Mouse (Mus musculus) urinary bladder, postnatal 4 days (tissue): ENCODE measurements around the gene Senp6.
"Not testable (repeated sequence)": the region's sequence is repeated elsewhere in the genome, so short reads cannot be mapped to it uniquely, and the experiment has no call there.

Experiments used
- DNase-seq, 2 experiments: peaks; one replicate each; pipeline ENCODE4 v3.0.0; 2021 to 2022; ENCODE audit warnings: low spot score in 2 of 2

Gene Senp6

DNA sequence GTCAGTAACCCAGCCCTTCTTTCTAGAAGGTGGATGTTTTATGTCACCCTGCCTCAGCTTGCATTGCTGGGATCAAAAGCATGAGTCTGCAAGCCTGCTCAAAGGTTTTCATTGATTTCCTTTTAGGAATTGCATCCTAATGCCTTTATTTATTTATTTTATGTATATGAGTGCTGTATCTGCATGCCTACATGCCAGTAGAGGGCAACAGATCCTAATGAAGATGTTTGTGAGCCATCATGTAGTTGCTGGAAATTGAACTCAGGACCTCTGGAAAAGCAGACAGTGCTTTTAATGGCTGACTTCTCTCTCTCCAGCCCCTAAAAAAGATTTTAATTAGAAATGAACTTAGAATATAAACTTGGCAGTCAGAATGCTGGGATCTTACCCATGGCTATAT is 8.2 kb downstream of the Senp6 start:
- DNase-seq = no peak

DNA sequence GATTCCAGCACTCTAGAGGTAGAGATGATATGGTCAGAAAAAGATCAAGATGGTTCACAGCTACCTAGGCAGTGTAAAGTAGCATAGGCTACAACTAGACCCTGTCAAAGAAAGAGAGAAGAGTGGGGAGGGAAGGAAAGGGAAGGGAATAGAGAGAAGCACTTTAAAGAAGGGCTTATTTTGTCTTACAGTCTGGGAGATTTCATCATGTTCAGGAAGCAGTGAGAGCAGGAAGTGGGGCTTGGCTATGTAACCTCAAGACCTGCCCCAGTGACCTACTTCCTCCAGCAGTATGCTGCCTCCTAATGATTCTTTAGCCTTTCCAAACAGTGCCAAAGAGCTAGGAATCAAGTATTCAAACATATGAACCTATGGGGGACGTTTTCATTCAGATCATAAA is 14.2 kb downstream of the Senp6 start:
- DNase-seq = no peak

DNA sequence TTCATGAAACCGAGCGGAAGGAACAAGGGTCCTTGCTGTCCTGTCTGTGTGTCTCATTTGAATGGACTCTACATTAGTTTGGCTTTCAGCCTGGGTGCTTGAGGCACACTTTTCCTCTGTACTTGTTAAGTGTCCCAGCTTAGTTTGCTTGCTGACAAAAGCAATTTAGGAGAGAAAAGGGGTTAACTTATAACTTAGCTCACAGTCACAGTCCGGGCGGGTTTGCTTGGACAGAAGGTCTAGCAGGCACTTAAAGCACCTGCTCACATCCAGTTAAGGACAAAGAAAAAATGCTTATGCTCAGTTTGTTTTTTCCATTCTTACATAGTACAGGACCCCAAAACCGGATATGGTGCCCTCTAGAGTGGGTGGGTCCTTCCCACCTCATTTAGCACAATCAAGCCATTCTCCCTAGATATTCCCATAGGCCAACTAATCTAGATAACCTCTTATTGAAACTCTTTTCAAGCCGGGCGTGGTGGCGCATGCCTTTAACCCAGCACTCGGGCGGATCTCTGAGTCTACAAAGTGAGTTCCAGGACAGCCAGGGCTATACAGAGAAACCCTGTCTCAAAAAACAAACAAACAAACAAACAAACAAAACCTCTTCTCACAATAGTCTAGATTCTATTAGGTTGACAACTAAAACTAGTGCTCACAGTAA is 17.9 kb downstream of the Senp6 start:
- DNase-seq = no peak

DNA sequence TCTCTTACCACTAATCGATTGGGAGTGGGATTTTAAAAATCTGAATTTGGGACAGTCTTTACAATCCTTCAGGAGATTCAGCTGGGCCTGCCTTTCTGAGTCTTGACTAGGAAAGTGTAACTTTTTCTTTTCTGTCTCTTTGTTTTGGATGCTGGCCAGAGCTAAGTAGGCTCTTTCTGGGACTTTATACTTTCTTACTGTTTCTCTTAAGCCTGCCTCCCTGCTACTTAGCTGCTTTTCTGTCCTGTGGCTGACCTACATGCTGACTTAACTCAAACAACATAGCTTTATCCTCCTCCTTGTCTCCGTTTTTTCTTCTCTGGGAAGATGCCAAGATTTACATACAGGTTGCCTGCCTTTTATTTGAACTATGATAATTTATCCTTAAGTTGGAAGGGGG is 19.0 kb downstream of the Senp6 start:
- DNase-seq = no peak

DNA sequence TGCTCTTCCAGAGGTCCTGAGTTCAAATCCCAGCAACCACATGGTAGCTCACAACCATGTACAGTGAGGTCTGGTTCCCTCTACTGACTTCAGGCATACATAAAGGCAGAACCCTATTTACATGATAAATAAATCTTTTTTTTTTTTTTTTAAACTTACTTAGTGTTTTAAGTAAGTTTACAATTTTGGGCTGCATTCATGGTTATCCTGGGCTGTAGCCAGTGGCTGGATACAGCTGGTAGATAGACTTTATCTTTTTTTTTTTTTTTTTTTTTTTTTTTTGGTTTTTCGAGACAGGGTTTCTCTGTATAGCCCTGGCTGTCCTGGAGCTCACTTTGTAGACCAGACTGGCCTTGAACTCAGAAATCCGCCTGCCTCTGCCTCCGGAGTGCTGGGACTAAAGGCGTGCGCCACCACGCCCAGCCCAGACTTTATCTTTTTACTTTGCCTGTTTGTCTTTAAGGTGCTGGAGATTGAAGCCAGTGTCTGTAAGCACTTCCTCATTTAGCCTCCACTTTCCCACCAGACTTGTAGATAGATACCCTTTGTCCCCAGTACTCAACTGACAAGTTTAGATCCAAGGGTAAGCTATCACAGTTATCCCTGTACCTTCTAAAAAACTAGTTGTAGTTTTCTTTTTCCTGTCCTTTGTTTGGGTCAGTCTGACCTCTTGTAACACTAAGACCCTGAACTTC is 19.7 kb downstream of the Senp6 start:
- not testable (repeated sequence) for DNase-seq

DNA sequence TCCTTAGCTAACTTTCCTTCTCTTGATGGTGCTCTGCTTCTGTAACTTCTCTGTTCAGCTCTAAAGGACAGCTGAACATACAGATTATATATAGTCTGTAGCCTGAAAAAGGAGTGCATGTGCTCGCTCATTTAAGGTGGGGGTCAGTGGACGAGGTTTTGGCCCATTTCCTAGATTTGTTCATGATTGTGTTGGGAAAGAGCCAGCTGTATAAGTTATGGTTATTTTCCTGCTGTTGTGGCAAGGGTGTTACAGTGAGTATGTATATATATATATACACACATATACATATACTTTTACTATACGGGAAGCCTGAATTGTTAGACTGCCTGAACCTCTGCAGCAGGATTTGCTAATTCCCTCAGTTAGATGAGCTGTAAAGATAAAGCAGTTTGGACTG is 22.7 kb downstream of the Senp6 start:
- DNase-seq = no peak

DNA sequence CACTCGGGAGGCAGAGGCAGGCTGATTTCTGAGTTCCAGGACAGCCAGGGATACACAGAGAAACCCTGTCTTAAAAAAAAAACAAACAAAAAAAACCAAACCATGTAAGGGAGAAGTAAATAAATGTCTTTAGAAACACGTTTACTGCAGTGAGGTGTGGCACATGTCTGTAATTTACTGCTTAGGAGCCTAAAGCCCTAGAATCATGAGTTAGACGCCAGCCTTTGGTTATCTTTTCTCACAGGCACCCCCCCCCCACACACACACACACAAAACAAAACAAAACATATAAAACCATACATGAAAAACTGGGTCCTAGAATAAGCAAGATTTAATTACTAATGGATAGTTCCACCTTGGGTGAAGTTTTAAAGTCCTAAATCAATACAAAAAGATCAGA is 29.6 kb downstream of the Senp6 start:
- no peak for DNase-seq

DNA sequence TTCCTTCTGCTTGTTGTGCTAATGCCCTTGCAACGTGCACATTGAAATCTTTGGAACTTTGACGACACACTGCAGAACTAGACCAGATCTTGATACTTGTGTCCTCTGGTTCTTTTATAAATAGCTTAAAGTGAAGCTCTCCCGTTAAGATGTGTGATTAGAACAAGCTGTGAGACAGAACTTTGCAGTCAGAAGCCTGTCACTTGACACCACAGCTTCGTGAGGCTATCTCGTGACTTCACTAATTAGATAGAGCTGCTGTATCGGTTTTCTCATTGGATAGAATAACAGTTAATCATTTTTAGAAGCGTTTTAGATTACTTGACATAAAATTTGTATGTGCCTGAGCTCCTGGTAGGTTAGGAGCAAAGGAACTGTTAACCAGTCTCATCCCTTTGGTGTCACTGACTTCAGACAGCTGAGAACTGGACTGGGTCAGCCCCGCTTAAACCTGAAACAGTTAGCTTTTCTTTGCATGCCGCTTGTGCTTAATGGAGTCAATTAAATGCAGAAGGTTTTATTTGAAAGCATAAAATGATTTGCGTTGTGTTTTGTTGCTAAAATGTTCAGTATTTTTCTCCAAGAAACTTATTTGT is 79.4 kb downstream of the Senp6 start:
- DNase-seq = no peak

DNA sequence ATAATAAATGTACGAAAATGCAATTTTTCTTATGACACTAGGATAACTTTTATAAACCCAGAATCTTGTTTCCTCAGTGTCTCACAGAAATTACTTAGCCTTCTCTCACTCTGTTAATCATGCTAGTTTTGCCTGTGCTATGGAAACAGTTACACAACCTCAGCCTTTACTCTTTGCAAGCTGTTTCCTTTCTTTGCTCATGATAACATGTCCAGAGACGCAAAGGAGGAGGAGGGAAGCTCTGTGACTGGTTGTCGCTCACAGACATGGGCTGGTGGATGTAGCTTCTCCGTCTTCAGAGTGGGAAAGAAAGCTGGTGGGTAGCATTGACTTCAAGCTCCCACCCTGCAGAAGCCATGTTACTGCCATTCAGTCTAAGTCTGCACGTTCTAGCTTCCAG is 82.9 kb downstream of the Senp6 start:
- DNase-seq = no peak

DNA sequence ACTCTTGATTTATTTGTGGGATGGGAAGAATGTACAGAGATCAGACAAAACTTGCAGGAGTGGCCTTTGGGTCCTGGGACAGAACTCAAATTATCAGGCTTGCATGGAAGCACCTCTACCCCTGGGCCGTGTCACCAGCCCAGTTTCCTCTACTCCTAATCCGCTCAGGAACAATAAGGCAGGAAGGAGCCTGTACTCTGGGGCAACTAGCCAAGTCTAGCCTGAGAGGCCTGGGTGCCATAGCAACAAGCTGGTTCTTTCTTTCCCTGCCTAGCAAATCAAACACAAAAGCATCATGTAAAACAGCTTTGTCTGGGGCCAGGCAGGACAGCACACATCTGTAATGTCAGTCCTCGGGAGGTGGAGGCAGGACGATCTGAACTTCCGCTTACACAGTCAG is 88.6 kb downstream of the Senp6 start:
- DNase-seq = no peak

DNA sequence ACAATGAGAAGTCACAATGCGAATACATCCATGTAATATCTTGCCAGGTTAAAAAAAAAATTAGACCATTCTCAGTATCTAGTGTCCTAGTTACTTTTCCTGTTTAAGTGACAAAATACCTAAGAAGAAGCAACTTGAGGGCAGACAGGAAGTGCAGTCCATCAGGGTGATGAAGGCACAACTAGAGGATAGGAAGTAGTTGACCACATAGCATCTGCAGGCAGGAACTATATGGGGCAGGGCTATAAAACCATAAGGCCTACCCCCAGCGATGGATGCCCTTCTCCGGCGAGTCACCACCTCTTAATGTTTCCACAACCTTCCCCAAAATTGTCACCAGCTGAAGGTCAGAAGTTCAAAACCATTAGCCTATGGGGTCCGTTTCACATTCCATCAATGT is 90.1 kb downstream of the Senp6 start:
- no peak for DNase-seq

DNA sequence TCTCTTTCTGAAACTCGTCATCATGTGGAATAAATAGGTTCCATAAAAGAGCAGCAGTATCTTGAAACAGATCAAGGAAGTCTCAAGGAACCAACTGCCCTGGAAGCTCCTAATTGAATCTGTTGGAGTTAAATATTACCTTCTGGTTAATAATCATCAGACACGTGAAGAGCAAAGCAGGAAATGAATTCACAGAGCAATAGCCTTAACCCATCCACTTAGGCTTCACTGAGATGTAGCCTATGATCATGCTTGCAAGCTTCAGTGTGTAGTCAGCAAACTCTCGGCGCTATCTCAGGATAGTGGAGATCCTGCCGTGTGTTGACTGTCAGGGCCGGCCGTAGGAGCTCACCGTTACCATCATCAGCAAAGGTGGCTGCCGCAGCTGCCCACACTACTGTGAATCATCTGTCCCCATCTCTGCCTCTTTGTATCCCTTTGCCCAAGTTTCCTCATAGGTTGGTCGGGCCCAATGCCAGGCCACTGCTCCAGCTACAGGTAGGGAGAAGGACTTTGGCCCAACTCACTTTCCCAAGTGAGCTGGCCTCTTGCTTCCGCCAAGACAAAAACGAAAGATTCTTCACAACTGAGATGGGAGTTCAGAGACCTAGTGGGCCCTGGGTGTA is 91.2 kb downstream of the Senp6 start:
- DNase-seq = no peak

DNA sequence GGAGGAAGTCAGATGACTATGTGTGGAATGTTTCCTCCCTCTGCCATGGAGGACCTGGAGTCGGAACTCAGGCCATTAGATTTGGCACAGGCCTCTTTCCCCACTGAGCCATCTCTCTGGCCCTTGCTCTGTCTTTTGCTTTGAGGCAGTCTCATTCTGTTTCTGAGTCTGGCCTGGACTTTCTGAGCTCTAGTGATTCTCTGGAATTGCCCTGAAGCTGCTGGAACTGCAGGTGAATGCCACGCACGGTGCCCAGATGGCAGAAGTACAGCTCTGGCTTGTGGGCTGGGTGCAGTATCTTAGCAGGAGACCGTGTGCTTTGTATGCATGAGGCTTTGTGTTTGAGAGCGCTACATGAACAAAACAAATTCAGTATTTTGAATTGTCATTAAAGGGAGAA is 92.2 kb downstream of the Senp6 start:
- DNase-seq = no peak

DNA sequence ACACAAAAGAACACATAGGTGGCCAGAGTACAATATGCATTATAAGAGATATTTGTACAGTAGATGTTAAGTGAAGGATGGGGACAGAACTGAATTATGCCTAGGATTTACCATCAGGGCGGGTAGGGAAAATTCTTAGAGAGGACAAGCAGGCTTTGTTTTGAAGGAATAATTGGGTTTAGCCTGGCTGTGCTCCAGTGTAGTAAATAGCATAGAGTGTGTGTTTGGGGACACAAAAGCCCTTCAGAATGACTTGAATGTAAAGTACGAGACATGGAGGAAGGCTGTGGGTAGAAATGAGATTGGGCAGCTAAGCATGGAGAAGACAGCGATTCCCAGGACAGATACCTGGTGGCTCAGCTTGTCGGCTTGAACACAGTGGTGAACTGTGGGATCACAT is 94.7 kb downstream of the Senp6 start:
- DNase-seq = no peak

DNA sequence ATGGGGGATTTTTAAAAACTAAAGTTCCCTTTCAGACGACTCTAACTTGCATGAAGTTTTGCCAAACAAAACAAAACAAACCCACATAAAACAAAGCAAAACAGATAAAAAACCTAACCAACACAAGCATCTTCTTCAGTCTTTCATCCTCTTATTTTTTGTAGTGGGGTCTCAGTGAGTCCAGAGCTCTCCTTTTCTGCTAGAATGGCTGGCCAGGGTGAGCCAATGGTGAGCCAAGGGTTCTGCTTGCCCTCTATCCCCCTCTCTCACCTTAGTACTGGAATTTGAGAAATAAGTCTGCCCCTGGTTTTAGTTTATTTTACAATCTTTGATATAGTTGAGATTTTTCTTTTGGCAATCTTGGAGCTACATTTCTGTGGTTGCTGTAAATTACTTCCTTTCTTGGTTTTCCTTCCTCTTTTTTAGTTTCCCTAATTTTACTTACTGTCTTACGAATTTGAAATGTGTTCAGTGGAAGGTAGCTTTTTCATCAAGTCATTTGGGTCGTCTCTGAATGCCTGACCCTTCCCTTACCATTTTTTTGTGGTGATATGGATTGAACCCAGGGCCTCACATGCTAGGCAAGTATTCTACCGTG is 96.5 kb downstream of the Senp6 start:
- no peak for DNase-seq

DNA sequence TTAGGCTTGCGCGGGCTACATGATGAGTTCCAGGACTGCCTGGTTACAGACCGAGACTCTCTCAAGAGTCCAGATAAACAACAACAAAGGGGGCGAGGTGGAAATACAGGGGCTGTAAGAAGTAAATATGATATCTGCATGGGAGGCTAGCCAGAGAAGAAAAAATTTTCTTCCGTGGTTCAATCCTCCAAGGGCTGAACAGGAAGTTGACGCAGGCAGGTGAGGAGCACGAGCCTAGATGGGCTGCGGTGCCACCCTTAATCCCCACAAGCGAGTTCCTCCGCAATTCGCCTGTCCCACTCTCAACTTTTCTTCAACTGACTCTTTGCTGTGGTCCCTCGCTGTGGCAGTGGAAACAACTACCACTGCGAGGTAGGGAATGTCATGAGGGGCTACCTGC is 97.5 kb downstream of the Senp6 start:
- DNase-seq = no peak

DNA sequence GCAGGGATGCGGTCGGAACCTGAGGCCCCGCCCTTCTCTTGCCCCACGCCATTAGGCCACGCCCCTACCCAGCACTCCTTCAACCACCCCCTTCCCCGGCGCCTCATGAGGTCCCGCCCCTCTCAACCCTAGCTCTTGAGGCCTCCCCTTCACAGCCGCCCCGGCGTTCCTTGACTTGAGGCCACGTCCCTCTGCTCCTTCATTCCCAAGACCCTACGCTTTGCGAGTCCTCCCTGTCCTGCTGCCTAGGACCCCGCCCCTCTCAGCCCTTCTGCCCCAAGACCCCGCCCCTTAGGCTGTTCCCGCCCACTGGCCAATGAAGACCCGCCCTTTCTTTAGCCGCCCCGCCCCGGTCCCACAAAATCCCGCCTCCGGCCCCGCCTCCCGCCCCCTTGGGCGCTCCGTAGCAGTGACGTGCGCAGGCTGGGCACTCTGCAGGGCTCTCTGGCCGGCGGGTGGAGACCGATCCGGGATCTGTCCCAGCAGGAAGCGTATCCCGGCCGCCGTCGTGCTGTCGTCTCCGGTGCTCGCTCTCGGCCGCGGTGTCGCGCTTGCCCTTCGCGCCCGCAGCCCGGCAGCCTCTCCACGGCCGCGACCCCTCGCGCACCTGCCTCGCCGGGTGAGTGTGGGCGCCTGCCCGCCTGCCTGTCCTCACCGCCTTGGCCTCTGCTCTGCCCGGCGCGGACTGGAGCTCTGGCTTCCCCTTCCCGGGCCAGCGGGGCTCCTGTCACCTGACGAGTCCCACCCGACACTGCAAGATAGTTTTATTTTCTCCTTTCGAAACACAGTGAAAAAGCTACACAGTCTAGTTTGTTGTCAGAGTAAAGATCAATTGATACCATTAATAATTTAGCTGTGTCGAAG is 98.1 kb downstream of the Senp6 start, which contains the start of gene Myo6:
Myo6 (plus strand) TSS at position 421 of the 864 bp plus-strand sequence.
- peak; percentile 94 to 95 for DNase-seq

DNA sequence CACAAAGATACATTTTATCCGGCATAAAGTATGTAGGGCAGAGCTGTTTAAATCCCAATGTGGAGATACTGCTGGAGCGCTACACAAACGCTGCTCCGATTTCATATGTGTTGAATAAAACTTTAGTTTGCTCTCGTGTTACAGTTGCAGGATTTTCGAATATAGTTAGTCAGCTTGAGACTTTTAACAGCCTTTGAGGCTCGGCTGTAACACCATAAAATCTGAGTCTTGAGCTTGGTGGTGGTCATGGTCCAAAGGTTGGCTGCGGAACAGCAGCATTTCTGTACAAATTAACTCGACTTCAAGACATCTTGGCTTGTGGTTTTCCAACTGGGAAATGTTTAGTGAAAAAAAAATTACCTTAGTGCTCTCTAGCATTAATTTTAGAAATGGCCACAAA is 99.0 kb downstream of the Senp6 start:
- no peak for DNase-seq

DNA sequence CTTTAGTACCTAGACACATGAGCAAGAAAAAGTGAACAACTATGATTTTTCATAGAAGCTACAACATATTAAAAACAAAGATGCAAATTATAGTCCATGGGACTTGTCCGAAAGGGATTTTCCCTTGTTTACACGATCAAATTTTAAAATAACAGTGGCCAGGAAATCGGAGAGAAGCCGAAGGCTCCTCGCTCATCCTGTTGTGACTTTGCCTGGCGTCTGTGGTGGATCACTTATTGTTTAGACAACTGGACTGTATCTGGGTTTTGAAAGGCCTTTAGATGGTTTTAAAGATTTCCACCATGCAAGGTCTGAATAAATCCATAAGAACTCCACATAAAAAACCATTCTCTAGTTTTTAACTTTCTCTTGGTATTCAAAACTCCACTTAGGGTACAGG is 99.7 kb downstream of the Senp6 start:
- DNase-seq = no peak

DNA sequence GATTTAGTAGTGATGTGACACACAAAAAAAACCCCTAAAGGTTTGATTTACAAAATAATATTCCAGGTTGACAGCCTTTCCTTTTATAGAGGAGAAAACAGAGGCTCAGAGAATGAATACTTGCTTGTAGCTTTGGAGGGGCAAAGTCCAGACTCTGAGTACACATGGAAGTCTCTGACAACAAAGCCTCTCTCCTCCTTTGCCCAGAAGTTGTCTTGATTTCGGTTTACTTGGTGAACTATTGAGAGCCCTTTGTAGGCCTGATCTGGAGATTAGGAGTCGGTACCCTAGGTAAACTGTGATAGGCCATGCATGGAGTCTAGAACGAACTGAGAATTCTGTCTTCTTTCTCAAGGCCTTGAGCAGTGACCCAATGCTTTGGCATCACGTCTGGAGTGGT is 100.4 kb downstream of the Senp6 start:
- DNase-seq = no peak

DNA sequence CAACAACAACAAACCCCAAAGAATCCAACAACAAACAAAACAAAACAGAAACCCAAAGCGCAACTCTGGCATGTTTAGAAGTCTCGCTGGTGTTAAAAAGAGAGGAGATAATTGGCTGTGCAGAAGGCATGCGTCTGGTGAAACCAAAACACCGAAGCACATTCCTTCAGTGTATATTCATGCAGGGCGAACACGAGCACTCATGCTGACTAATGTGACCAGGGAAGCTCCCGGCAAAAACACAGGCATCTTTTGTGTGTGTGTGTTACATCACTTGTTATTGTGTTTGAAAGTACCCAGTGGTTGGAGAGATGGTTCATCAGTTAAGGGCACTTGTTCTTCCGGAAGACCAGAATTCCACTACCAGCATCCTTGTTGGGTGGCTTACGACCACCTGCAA is 102.8 kb downstream of the Senp6 start:
- no peak for DNase-seq

DNA sequence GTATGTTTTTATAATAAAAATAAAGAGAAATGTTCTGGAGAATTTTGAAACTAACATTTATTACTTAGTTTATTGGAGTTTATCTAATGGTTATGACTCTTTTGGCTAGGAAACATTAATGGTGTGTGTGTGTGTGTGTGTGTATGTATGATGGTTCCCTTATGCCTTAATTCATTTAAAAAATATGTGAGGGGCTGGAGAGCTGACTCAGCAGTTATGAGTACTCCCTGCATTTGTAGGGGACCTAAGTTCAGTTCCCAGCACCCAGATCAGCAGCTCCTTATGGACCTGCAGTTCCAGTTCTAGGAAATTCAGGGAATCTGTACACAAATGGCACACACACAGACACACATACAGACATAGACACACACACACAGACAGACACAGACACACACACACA is 104.5 kb downstream of the Senp6 start:
- DNase-seq = no peak
